ENCODE assay signal across 10 mouse cellular contexts in the genomic region with DNA sequence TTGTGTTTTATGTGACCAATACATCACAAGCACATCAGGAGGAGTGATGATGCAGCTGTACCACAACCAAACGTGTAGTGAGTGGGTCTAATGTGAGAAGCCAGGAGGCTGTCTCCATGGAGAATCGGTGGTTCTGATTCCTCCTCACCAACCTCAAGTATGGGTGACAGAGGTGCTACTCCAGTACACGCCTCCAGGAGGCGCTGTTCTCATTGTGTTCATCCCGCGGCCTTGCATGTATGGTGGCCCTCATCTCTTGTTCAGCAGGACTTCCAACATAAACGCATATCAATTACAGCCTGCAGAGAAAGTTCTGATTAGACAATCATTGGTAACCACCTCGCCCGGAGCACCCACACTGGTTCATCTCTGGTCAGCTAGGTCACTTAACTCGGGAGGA. TPM values are rescaled to one million over a fixed set of nuclear protein-coding genes. Genes with fewer than 3 reads are reported as not detected.
DNase-seq lines count a peak whose midpoint lies in the region; ATAC-seq and TF ChIP-seq lines count a peak whose summit lies in the region.
"Had no signal": no experiment of that assay in that cellular context is flagged by ENCODE, and none has a peak within 500 bp of the region (broad histone marks: within the 10 kb centered on the region; RNA-seq: fewer than 3 reads in every experiment).

No protein-coding gene starts in this region.

- dilution Hi-C loops in CH12.LX (cut with MboI; ENCODE audit: extremely low pct_ligation_motif_present, extremely low pct_unique_long_range_greater_than_20kb, low sequenced_read_pairs), result no loop called here

- TF ChIP-seq CTCF in CH12.LX (conservative IDR thresholded peaks at IDR 0.05 in 1 of 2, IDR thresholded peaks at IDR 0.05 in 1 of 2; ENCODE audit: low read depth in 2 of 2, low read length in 2 of 2), result peak; percentile 89 to 96
- peak; percentile 77 for TF ChIP-seq CTCF in bone marrow macrophage, adult 2 months (IDR thresholded peaks at IDR 0.05; ENCODE audit: low read depth, low read length)
- TF ChIP-seq CTCF in kidney, postnatal 0 days (IDR thresholded peaks at IDR 0.05; ENCODE audit: low read depth), result peak; percentile 68
- TF ChIP-seq CTCF in olfactory bulb, adult 2 months (IDR thresholded peaks at IDR 0.05; ENCODE audit: insufficient read depth, low read depth, low read length), result 0 out of 2 replicates have a peak, but pooled peaks have one; percentile 28

- peak; percentile 74 for TF ChIP-seq RAD21 in CH12.LX (IDR thresholded peaks at IDR 0.05; ENCODE audit: low read depth, low read length)

- no peak overlapping the region for H3K4me2 ChIP-seq in hindbrain, embryonic 14.5 days (replicated peaks)
- no peak overlapping the region for H3K4me2 ChIP-seq in CH12.LX (ENCODE audit: insufficient read depth, low read depth, poor library complexity, severe bottlenecking)
- no peak overlapping the region for H3K4me2 ChIP-seq in kidney, postnatal 0 days (ENCODE audit: low read length)
- H3K4me2 ChIP-seq in midbrain, embryonic 16.5 days (ENCODE audit: low read length), result no peak overlapping the region
- H3K4me2 ChIP-seq: embryonic facial prominence, embryonic 12.5 days had no signal

- no peaks in the 10 kb centered on the region for H3K36me3 ChIP-seq in hindbrain, embryonic 10.5 days
- no peaks in the 10 kb centered on the region for H3K36me3 ChIP-seq in hindbrain, embryonic 14.5 days (replicated peaks; ENCODE audit: control insufficient read depth, insufficient read depth)
- H3K36me3 ChIP-seq in CH12.LX (replicated peaks in 1 of 2; ENCODE audit: control insufficient read depth in 1 of 2, insufficient read depth in 1 of 2, low read length in 1 of 2), result no peaks in the 10 kb centered on the region
- no peaks in the 10 kb centered on the region for H3K36me3 ChIP-seq in kidney, postnatal 0 days (ENCODE audit: insufficient read depth, low read length)
- H3K36me3 ChIP-seq in midbrain, embryonic 16.5 days (ENCODE audit: control insufficient read depth, insufficient read depth, low read length), result no peaks in the 10 kb centered on the region
- H3K36me3 ChIP-seq: embryonic facial prominence, embryonic 12.5 days had no signal

- H3K9me3 ChIP-seq in hindbrain, embryonic 10.5 days, result no peaks in the 10 kb centered on the region
- no peaks in the 10 kb centered on the region for H3K9me3 ChIP-seq in hindbrain, embryonic 14.5 days (ENCODE audit: control insufficient read depth, low read length)
- H3K9me3 ChIP-seq in CH12.LX (replicated peaks; ENCODE audit: low read length), result no peaks in the 10 kb centered on the region
- H3K9me3 ChIP-seq in kidney, postnatal 0 days (replicated peaks; ENCODE audit: low read length), result no peaks in the 10 kb centered on the region
- no peaks in the 10 kb centered on the region for H3K9me3 ChIP-seq in midbrain, embryonic 16.5 days (replicated peaks; ENCODE audit: control insufficient read depth, low read length, poor library complexity, severe bottlenecking)
- H3K9me3 ChIP-seq: embryonic facial prominence, embryonic 12.5 days had no signal

- H3K9ac ChIP-seq in hindbrain, embryonic 14.5 days, result no peak overlapping the region
- H3K9ac ChIP-seq in CH12.LX (ENCODE audit: insufficient read depth, low read depth), result no peak overlapping the region
- H3K9ac ChIP-seq in kidney, postnatal 0 days (ENCODE audit: low read depth, low read length), result no peak overlapping the region
- H3K9ac ChIP-seq in midbrain, embryonic 16.5 days (ENCODE audit: low read depth, low read length), result no peak overlapping the region
- H3K9ac ChIP-seq: embryonic facial prominence, embryonic 12.5 days had no signal

- no peak overlapping the region for H3K4me3 ChIP-seq in hindbrain, embryonic 10.5 days
- H3K4me3 ChIP-seq in hindbrain, embryonic 14.5 days (replicated peaks; ENCODE audit: low read length), result no peak overlapping the region
- no peak overlapping the region for H3K4me3 ChIP-seq in CH12.LX (replicated peaks in 1 of 3; ENCODE audit: low read depth in 2 of 3, low read length in 2 of 3, poor library complexity in 1 of 3)
- no peak overlapping the region for H3K4me3 ChIP-seq in bone marrow macrophage, adult 2 months (ENCODE audit: insufficient read depth, low read length)
- no peak overlapping the region for H3K4me3 ChIP-seq in kidney, postnatal 0 days (replicated peaks; ENCODE audit: low read depth, low read length)
- H3K4me3 ChIP-seq in olfactory bulb, adult 2 months (ENCODE audit: insufficient read depth, low read depth, low read length), result no peak overlapping the region
- H3K4me3 ChIP-seq in midbrain, embryonic 16.5 days (ENCODE audit: low read depth, low read length), result no peak overlapping the region
- H3K4me3 ChIP-seq: embryonic facial prominence, embryonic 12.5 days had no signal

- TF ChIP-seq POLR2A in CH12.LX (IDR thresholded peaks at IDR 0.05; ENCODE audit: low read depth, low read length), result no peak
- no peak for TF ChIP-seq POLR2A in bone marrow macrophage, adult 2 months (IDR thresholded peaks at IDR 0.05; ENCODE audit: borderline replicate concordance, low read depth, low read length)
- no peak for TF ChIP-seq POLR2A in olfactory bulb, adult 2 months (IDR thresholded peaks at IDR 0.05; ENCODE audit: insufficient read depth, low read depth, low read length)

- no peak overlapping the region for H3K27ac ChIP-seq in hindbrain, embryonic 10.5 days
- H3K27ac ChIP-seq in hindbrain, embryonic 14.5 days, result no peak overlapping the region
- H3K27ac ChIP-seq in CH12.LX (ENCODE audit: insufficient read depth, low read depth), result no peak overlapping the region
- H3K27ac ChIP-seq in bone marrow macrophage, adult 2 months (ENCODE audit: insufficient read depth, low read depth, low read length), result no peak overlapping the region
- no peak overlapping the region for H3K27ac ChIP-seq in kidney, postnatal 0 days
- H3K27ac ChIP-seq in olfactory bulb, adult 2 months (ENCODE audit: insufficient read depth, low read depth, low read length), result no peak overlapping the region
- H3K27ac ChIP-seq in midbrain, embryonic 16.5 days (ENCODE audit: low read length), result no peak overlapping the region
- H3K27ac ChIP-seq: embryonic facial prominence, embryonic 12.5 days had no signal

- H3K27me3 ChIP-seq in hindbrain, embryonic 10.5 days (ENCODE audit: insufficient read depth, poor library complexity, severe bottlenecking), result peaks cover 18% of the 10 kb centered on the region
- H3K27me3 ChIP-seq in hindbrain, embryonic 14.5 days (ENCODE audit: control insufficient read depth, insufficient read depth, low read length), result peaks cover 7% of the 10 kb centered on the region; the same call in 1 of the 2 replicates
- no peaks in the 10 kb centered on the region for H3K27me3 ChIP-seq in CH12.LX (replicated peaks)
- H3K27me3 ChIP-seq in kidney, postnatal 0 days (ENCODE audit: insufficient read depth, low read length), result no peaks in the 10 kb centered on the region
- H3K27me3 ChIP-seq in midbrain, embryonic 16.5 days (ENCODE audit: control insufficient read depth, insufficient read depth, low read depth, low read length), result no peaks in the 10 kb centered on the region

- 53% methylated on average over 10 of the region's 10 CpGs for WGBS in hindbrain, embryonic 10.5 days
- 54% methylated on average over 10 of the region's 10 CpGs for WGBS in hindbrain, embryonic 14.5 days
- 54% methylated on average over 10 of the region's 10 CpGs for WGBS in kidney, postnatal 0 days
- 67% methylated on average over 10 of the region's 10 CpGs for WGBS in olfactory bulb, adult 2 months
- 56% methylated on average over 10 of the region's 10 CpGs for WGBS in midbrain, embryonic 16.5 days

- no peak for ATAC-seq in hindbrain, embryonic 14.5 days (ENCODE audit: low FRiP score)
- no peak for ATAC-seq in kidney, postnatal 0 days (replicated peaks; ENCODE audit: low FRiP score, low read depth)
- ATAC-seq in midbrain, embryonic 16.5 days, result no peak

- H3K79me2 ChIP-seq in CH12.LX (replicated peaks; ENCODE audit: control insufficient read depth, extremely low read depth, insufficient read depth, poor library complexity, severe bottlenecking), result no peaks in the 10 kb centered on the region

- no peak for TF ChIP-seq EP300 in CH12.LX (IDR thresholded peaks at IDR 0.05; ENCODE audit: low read length)

- H3K4me1 ChIP-seq in hindbrain, embryonic 10.5 days (replicated peaks), result peaks cover 8% of the 10 kb centered on the region
- H3K4me1 ChIP-seq in hindbrain, embryonic 14.5 days (replicated peaks; ENCODE audit: control insufficient read depth, insufficient read depth, low read length), result peaks cover 8% of the 10 kb centered on the region
- peaks cover 0 to 16% of the 10 kb centered on the region in 2 experiments; a peak in 3 of 4 replicates for H3K4me1 ChIP-seq in CH12.LX (ENCODE audit: control insufficient read depth in 1 of 2, insufficient read depth in 2 of 2)
- peaks cover 23% of the 10 kb centered on the region for H3K4me1 ChIP-seq in bone marrow macrophage, adult 2 months (ENCODE audit: control insufficient read depth, insufficient read depth, low read length)
- 0 out of 2 replicates have a peak, but pooled peaks cover 7% of the 10 kb centered on the region for H3K4me1 ChIP-seq in kidney, postnatal 0 days (replicated peaks; ENCODE audit: insufficient read depth, low read length)
- H3K4me1 ChIP-seq in olfactory bulb, adult 2 months (ENCODE audit: control insufficient read depth, insufficient read depth, low read length), result peaks cover 7% of the 10 kb centered on the region
- peaks cover 9% of the 10 kb centered on the region; the same call in 1 of the 2 replicates for H3K4me1 ChIP-seq in midbrain, embryonic 16.5 days (ENCODE audit: control insufficient read depth, insufficient read depth, low read length)

- in situ Hi-C loops in CH12.LX (cut with MboI; ENCODE audit: low pct_ligation_motif_present, low pct_unique_long_range_greater_than_20kb, low sequenced_read_pairs), result loop anchor here (5.0 kb wide), 1 partner anchor 35 kb away; no protein-coding TSS in a partner anchor

- peak; percentile 30 for DNase-seq in hindbrain, embryonic 10.5 days (ENCODE audit: low spot score)
- no peak for DNase-seq in hindbrain, embryonic 14.5 days (ENCODE audit: low spot score)
- DNase-seq in CH12.LX (ENCODE audit: extremely low read depth), result peak; percentile 72
- peak; percentile 46 for DNase-seq in kidney, postnatal 0 days (ENCODE audit: low spot score)
- DNase-seq in left cerebral cortex, adult 11 months (ENCODE audit: low spot score), result no peak

RNA-seq across cellular contexts. Expression of a gene that starts 12.9 kb away (rescaled TPM):
- 42.1 and 54.9 TPM in 2 replicates for polyA plus RNA-seq in hindbrain, embryonic 10.5 days (2016; fragmentation: Nextera tagmentation; extraction: Ambion mirVana)
- 34.1 and 41.7 TPM in 2 replicates for polyA plus RNA-seq in hindbrain, embryonic 14.5 days (2014; fragmentation: Nextera tagmentation; extraction: Ambion mirVana)
- total RNA-seq in CH12.LX (2012; rRNA removed), result 49.7 and 70.2 TPM in 2 replicates
- 170 and 203 TPM in 2 replicates for total RNA-seq in CH12.LX (2014; rRNA removed)
- 87.9 and 97.7 TPM in 2 replicates for polyA plus RNA-seq in CH12.LX (2012; ENCODE audit: insufficient read length, low read depth)
- 124 and 130 TPM in 2 replicates for polyA plus RNA-seq in bone marrow macrophage, adult 2 months (2012; ENCODE audit: insufficient read depth, insufficient read length, missing spikeins)
- polyA plus RNA-seq in kidney, postnatal 0 days (2015; fragmentation: Nextera tagmentation; extraction: Ambion mirVana), result 59.6 and 59.7 TPM in 2 replicates
- polyA plus RNA-seq in olfactory bulb, adult 2 months (2012; ENCODE audit: insufficient read depth, insufficient read length, low replicate concordance, missing spikeins), result not detected in 2 replicates
- polyA plus RNA-seq in midbrain, embryonic 16.5 days (2015; fragmentation: Nextera tagmentation; extraction: Ambion mirVana), result 19.7 and 22.9 TPM in 2 replicates

RNA-seq across cellular contexts. Expression of a gene that starts 26.0 kb away (rescaled TPM):
- polyA plus RNA-seq in hindbrain, embryonic 10.5 days (2016; fragmentation: Nextera tagmentation; extraction: Ambion mirVana), result not detected in 2 replicates
- 0.08 TPM in 1 of 2 replicates, not detected in the other for polyA plus RNA-seq in hindbrain, embryonic 14.5 days (2014; fragmentation: Nextera tagmentation; extraction: Ambion mirVana)
- total RNA-seq in CH12.LX (2012; rRNA removed) (not detected in 2 replicates), CH12.LX (2014; rRNA removed) (not detected in 2 replicates)
- polyA plus RNA-seq in CH12.LX (2012; ENCODE audit: insufficient read length, low read depth), result not detected in 2 replicates
- not detected in 2 replicates for polyA plus RNA-seq in bone marrow macrophage, adult 2 months (2012; ENCODE audit: insufficient read depth, insufficient read length, missing spikeins)
- polyA plus RNA-seq in kidney, postnatal 0 days (2015; fragmentation: Nextera tagmentation; extraction: Ambion mirVana), result not detected in 2 replicates
- polyA plus RNA-seq in olfactory bulb, adult 2 months (2012; ENCODE audit: insufficient read depth, insufficient read length, low replicate concordance, missing spikeins), result not detected in 2 replicates
- polyA plus RNA-seq in midbrain, embryonic 16.5 days (2015; fragmentation: Nextera tagmentation; extraction: Ambion mirVana), result not detected in 2 replicates
- total RNA-seq: left cerebral cortex, postnatal 14 days had no signal
- polyA plus RNA-seq: embryonic facial prominence, embryonic 12.5 days had no signal

Comparison
In these comparisons a context has a peak if more than half of its experiments do, and no peak if none do; other contexts are left out.
1. DNase-seq: peak in hindbrain, embryonic 10.5 days (single experiment), CH12.LX (single experiment) and kidney, postnatal 0 days (single experiment); none in hindbrain, embryonic 14.5 days (single experiment) and left cerebral cortex, adult 11 months (single experiment).
2. CTCF ChIP-seq: peak in every context shown above with its lines; median percentile 92 in CH12.LX; 77 in bone marrow macrophage, adult 2 months; 68 in kidney, postnatal 0 days; 28 in olfactory bulb, adult 2 months.